Mouse (Mus musculus): ENCODE results near the gene Twistnb.
A peak's percentile ranks its signal among the peaks of the same experiment; 100 is the strongest.

The Twistnb gene

DNA sequence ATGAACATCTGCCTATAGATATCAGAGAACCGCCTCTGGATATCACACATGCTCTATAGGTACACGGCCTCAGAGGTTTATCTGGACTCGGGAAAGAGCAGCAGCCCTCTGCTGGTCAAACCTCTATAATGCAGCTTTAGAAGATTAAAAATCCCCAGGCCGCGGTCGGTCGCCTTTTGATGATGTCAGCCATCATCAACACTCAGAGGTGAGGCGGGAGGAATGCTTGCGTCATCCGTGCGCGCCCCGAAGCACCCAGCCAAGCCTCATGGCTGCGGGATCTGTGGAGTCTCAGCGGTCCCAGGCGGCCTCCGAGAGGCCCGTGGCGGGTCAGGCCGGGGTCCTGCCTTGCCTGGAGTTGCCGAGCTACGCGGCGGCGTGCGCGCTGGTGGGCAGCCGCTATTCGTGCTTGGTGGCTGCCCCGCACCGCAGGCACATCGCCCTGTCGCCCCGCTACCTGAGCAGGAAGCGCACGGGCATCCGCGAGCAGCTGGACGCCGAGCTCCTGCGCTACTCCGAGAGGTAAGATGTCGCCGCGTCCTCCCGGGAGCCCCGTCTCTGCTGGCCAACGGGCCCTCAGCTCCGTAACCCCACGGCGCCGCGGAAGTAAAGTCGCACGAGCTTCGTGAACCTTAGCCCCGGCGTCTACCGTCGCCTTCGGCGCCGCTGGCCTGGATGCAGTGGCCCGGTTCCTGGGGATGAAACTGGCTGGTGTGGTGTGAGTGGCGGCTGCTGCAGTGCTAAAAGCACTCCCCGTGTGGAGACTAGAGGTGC, at the start of gene Twistnb:
Gene Twistnb (plus strand): TSS at position 249 of the 774 bp plus-strand sequence.
- DNase-seq (ENCODE audit: low read depth, low spot score): peak; percentile 98

DNA sequence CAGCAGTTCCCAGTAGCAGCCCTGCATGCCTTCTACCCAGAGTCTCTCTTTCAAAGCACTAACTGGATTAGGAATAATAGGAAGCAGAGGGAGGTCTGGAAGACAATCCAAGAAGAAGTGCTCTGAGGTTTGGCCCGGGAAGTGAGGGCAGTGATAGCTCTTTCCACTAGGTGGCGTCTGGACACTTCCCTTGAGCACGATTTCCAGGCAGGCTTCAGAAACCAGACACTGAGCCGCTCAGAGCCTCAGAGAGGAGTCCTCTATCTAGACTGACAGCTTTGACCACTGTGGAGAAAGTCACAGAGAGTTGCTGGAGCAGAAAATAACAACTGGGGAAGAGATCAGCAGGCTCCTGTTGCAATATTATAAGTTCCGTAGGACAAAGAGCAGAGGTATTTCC, 40.6 kb upstream of the Twistnb start:
- DNase-seq (ENCODE audit: low read depth, low spot score): peak; percentile 84

DNA sequence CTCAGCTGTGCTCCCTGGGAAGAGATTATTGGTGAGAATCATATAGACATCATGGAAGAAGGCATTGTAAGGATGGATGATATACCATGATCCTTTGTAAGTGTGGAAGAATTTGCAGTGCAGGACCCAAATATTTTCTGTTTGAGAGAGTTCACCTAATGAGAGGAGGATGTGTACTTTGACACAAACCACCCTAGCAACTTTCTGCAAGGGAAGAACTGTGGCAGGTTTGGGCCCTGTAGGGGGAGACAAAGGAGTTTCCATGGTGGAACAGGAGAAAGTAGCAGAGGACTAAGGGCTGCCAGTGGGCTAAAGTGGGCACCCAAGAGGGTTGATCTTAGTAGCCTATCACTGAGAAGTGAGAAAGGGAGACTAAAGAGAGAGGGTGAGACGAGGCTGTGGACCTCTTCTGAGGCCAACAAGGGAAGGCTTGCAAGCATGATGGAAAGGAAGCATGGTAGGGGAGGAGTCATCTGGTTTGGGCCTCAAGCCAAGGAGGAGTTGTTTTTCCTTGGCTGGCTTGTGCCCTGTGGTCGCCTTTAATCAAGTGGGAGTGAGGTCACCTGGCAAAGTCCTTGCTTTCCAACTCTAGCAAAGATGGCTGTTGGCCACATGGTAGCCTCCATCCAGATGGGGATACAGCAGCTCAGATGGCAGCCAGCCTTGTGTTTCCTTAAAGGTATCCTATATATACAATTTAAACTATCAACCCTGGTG, 38.4 kb upstream of the Twistnb start:
- no peak for DNase-seq (ENCODE audit: low read depth, low spot score)

DNA sequence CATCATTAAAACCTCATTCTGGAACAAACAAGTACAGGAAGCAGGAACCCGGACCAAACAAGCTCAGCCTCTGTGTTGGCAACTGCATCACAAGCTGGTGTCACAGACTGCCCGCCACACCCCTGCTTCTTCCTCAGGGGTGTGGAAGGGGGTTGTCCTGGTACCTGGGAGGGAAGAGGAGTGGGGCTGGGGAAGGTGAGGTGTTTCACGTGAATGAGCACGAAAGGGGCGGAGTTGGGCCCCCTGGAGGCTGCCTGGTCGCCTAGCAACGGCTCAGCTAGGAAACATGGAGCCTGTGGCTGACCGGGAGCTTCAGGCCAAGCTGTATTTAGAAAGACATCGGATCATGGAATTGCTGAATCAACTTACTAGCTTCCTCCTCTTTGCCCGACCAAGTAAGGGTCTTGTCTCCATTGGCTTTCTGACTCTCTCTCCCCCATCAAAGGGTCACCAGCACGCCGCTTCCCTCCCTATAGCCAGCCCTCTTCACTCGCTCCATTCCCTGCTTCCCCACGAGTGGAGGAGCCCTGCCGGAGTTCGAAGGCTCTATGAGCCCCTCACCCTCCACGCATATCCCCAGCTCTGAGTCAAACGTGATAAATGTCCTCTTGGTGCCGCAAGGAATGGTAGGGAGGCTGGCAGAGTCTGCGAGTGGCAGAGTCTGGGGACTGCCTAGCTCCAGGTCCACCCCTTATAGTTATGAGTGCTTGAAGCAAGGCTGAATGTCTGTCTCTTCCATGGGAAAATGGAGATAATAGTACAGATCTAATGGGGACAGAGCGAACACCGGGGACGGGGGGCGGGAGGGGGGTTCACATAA, 34.4 kb upstream of the Twistnb start, which contains the start of gene Efcab10:
Gene Efcab10 (plus strand): TSS at position 51 of the 820 bp plus-strand sequence.
- DNase-seq (ENCODE audit: low read depth, low spot score): peak; percentile 89

DNA sequence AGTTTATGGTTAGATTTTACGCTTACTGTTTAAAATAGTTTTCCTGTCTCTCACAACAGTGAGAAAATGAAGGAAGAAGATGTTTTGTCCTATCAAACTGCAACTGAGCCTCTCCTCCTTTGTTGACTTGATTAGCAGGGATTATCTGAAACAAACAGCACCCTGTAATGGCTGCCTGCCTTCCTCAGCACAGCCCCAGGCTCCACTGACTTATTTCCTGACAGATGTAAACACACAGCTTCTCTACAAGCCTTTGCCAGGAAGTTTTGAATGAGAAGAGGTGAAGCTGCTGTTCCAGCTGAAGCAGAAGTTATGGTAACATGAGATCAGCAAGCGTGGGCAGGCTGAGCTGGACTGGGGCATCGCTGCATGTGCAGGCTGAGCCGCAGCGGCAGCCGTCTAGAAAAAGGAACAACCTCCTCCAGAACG, 26.2 kb upstream of the Twistnb start:
- DNase-seq (ENCODE audit: low read depth, low spot score): no peak

DNA sequence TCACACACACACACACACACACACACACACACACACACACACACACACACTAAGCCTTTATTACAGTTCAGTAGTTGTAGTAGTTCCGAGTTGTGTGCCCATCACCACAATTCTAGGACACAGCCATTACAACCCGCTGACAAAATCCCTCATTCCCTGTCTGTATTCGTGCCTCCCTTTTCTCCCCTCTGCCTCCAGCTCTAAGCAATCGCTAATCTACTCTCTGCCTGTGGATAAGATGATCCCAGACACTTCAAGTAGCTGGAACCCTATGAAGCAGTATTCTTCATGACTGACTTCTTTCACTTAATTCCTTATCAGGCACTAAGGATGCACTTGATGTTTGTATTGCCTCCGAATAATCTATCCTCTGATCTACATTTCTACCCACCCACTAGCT, 24.4 kb upstream of the Twistnb start:
- DNase-seq (ENCODE audit: low read depth, low spot score): no peak

DNA sequence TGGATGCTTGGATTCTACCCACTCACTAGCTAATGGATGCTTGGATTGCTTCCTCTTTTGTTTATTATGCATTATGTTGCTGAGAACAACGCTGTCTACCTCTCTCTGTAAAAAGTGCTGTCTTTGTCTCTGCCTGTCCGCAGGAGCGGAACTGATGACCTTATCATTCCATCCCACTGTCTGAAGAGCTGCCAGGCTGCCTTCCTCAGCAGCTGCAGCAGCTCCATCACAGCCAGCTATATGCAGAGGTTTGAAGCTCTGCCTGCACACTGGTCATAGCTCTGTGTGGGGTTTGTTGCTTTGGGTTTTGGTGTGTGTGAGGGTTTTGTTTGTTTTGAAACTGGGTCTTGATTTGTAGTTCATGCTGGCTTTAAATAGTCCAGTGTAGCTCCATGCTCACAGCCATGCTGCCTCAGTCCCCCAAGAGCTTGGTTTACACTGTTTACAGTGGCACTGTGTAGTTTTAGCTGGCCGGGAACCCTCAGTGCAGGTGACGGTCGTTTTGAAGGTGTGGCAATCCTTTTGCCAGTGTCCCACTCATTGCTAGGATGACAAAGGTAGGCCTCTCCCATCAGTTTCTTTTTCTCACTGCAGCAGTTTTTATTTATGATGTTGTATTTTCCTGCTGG, 23.9 kb upstream of the Twistnb start:
- DNase-seq (ENCODE audit: low read depth, low spot score): no peak

DNA sequence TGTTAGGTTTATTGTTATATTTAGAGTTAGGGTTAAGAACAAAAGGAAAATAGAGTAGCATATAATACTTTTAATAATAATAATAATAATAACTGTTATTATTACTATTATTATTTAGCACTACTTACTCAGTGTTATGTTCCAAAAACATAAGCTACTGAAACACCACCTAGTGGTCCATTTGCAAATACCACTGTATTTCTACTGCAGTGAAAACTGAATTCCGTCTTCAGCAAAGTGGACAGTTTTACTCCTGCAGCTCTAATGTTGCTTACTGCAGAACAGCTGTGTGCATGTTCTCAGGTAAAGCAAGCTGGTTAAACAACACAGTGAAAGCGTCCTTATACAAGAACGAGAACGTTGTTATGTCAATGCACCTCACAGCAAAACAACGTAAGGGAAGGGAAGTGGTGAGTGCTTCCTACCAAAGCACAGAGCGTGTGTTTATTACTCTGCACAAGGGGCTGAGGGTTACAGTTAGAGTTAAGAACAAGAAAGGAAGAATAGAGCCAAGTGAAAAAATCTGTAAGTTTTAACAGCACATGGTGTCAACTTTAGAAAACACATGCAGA, 17.8 kb upstream of the Twistnb start:
- DNase-seq (ENCODE audit: low read depth, low spot score): no peak

DNA sequence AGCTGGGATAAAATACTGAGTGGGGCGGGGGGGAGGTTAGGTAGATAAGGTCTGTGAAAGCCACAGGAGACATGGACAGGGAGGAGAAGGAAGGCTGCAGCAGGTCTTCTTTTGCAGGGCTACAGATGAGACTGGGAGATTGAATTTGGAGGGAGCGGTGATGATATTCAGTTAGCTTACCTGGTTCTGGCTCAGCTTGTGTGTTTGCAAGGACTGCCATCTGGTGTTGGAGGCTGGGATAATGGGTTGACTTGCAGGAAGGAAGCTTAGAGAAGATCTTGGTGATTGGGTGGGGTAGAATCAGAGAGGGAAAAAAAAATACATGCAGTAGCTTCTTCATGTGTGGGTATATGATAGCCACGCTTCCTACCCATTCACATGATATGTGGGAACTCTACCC, 5.1 kb upstream of the Twistnb start:
- DNase-seq (ENCODE audit: low read depth, low spot score): peak; percentile 80

DNA sequence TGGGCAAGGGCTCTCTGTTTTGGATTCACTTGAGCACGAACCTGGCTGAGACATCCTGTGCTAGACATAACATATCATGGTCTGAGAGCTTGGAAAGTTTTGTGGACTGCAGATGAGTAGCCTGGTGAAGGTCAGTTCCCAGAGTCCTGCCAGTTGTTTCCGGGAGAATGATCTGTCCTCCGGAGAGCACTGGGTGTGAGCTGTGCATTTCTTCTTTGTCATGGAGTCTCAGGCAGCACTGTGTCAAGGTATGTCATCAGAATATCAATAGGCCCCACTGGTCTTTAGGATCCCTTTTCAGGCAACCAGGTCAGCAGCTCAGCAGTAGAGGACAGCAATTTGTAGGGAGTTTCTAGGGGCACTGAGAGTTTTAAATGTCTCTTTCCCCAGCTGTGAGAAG, 2.1 kb upstream of the Twistnb start:
- DNase-seq (ENCODE audit: low read depth, low spot score): peak; percentile 79

DNA sequence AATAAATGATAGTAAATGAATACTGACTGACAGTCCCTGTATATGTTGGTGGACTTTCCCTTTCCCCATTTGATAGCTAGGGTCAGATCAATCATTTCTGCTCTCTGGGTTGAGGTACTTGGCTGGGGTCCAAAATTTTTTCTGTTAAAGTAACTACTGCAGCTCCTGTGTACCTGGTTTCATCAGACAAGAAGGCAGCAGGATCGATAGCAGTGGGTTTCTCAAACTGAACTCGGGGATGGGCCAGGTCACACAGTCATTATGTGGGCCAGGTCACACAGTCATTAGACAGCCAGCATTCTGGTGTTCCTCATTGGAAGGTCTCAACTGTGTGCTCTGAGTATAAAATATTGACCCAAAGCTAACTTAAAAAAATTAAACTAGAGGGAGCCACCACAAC, 1.7 kb upstream of the Twistnb start:
- no peak for DNase-seq (ENCODE audit: low read depth, low spot score)

DNA sequence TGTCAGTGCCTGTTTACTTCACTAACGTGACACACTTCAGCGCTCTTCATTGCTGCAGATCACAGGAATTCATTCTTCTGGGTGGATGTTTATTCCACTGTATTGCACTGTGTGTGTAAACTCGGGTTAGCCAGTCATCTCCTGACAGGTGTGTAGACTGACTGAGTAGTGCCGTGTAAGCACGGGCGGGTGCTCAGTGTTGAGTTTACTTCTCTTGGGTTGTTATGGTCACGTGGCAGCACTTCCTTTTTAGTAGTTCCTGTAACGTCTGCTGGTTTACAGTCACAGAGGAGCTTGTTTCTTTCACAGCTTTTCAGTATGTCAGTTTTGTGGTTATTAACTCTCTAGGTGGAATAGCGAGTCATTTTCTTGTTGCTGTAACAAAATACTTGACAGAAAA, 4.4 kb downstream of the Twistnb start:
- no peak for DNase-seq (ENCODE audit: low read depth, low spot score)

DNA sequence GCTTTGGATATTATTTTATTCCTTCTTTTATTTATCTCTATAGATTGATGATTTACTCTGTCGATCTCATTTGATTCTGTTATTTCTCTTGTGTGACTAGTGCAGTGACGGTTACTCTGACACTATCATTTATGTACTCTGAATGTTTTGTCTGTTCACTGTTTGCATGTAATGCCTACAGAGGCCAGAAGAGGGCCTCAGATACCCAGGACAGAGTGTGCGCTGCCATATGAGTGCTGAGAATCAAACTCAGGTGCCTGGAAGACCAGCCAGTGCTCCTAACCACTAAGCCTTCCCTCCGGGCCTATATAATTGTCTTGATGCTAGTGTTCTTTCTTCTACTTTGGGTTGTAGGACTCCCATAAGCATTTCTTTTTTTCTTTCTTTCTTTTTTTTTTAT, 5.3 kb downstream of the Twistnb start:
- DNase-seq (ENCODE audit: low read depth, low spot score): peak; percentile 79

DNA sequence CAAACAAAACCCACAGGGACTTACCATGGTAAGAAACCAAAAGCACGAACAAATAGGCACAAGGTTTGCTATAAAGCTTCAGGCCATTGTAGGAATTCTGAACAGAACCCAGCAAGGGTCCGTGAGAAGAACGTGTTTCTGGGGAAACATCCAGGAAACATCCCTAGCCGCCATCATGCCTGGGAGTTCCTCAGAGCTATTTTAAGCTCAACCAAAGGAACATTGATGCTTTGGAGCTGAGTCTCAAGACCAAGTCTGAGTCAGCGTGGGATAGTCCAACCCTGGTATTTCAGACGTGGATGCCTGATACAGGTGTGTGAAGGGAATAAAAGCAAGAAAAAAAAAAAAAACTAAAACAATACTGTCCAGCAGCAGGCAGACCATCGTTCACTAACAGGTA, 26.0 kb downstream of the Twistnb start:
- DNase-seq (ENCODE audit: low read depth, low spot score): no peak

DNA sequence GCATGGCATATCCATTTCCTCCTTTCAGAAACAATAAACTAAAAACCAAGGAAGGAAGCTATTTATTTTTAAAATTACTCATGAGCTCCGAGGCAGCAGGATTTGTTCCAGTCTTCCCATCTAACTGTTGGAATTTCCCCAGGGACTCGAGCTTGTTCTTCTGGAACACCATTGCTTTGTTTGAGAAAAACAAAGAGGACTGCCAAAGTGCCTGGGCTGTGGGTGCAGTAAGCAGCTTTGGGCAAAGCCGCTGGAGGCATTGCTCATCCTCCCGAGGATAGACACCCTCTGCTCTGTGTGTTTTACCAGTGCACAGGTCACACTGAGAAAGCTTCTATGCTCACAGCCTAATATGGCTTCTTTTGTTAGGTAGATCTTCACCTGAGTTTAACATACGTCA, 26.8 kb downstream of the Twistnb start:
- no peak for DNase-seq (ENCODE audit: low read depth, low spot score)

DNA sequence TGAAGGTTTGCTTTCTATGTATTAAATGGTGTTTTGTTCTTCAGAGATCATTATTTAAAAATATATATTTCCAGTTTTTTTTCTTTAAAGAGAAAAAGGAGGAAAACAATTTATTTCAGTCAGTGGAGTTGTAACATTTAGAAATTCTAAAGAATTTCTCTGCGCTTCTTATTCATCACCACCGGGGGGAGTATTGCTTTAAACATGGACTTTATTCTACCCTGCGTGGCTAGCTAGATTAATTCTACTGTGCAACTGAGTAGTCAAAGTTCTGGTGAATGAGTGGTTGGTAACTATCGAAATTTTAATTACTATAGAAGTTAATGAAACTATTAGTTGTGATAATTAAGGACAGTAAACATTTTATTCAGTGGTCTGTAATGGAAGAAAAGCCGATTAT, 51.5 kb downstream of the Twistnb start:
- DNase-seq (ENCODE audit: low read depth, low spot score): peak; percentile 33

DNA sequence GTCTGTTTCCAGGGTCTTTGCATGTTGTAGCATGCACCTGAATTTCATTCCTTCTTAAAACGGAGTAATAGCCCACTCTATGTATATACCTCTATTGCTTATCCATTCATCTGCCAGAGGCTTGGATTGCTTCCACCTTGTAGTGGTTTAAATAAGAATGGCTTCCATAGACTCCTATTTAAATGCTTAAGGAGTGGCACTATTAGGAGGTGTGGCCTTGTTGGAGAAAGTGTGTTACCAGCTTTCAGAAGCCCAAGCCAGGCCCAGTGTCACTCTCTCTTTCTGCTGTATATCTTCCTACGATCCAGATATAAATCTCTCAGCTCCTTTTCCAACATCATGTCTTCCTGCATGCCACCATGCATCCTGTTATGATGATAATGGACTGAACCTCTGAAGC, 53.5 kb downstream of the Twistnb start:
- DNase-seq (ENCODE audit: low read depth, low spot score): peak; percentile 54

Data from ZHBTc4 (cell line).